Mouse (Mus musculus) liver, embryonic 14.5 days (tissue): ENCODE results near the gene Fars2. TPM values are rescaled to one million over a fixed set of nuclear protein-coding genes. Genes with fewer than 3 reads are reported as not detected.

ENCODE experiments used
- ATAC-seq: fragments of 200-750 bp; cut with Nextera tagmentation; 2 replicates; pipeline ENCODE4 v1.8.0; 2017; ENCODE audit warnings: moderate number of reproducible peaks, mild to moderate bottlenecking, moderate library complexity; ENCODE audit not compliant: insufficient read depth
- DNase-seq, 3 experiments: peaks; one replicate each; pipeline ENCODE4 v3.0.0-alpha.2; 2012 to 2013; ENCODE audit warnings: low read depth in 3 of 3, low spot score in 3 of 3
- H3K27ac ChIP-seq: fragments of 300-500 bp; sonication (generic); 2 replicates; pipeline ENCODE4 v1.5.1; 2014; ENCODE audit warnings: moderate library complexity, mild to moderate bottlenecking, control low read depth, inconsistent platforms
- H3K27me3 ChIP-seq: fragments of 300-500 bp; sonication (generic); 2 replicates; pipeline ENCODE4 v1.6.1; 2014; ENCODE audit warnings: mild to moderate bottlenecking, low read length, moderate library complexity; ENCODE audit not compliant: control insufficient read depth, insufficient read depth
- H3K36me3 ChIP-seq: fragments of 300-500 bp; sonication (generic); replicated peaks from 2 replicates; pipeline ENCODE4 v1.6.1; 2014; ENCODE audit warnings: low read depth; ENCODE audit not compliant: control insufficient read depth, insufficient read depth
- H3K4me1 ChIP-seq, 2 experiments: fragments of 200-500 bp in 1 of 2; fragments of 300-500 bp in 1 of 2; sonication (generic) in 1 of 2; replicated peaks; 2 replicates each; pipeline ENCODE4 v1.6.1; 2012 to 2014; ENCODE audit warnings: antibody characterized with exemption in 1 of 2, inconsistent platforms in 1 of 2, low read length in 1 of 2; ENCODE audit not compliant: control insufficient read depth in 2 of 2, insufficient read depth in 2 of 2
- H3K4me2 ChIP-seq: fragments of 300-500 bp; sonication (generic); 2 replicates; pipeline ENCODE4 v1.6.1; 2014; ENCODE audit warnings: low read depth, mild to moderate bottlenecking, control low read depth, moderate library complexity
- H3K4me3 ChIP-seq, 2 experiments: fragments of 200-500 bp in 1 of 2; fragments of 300-500 bp in 1 of 2; sonication (generic) in 1 of 2; 2 replicates each; pipeline ENCODE4 v1.5.1; 2012 to 2014; ENCODE audit warnings: low read depth in 2 of 2, low read length in 2 of 2, mild to moderate bottlenecking in 2 of 2, control low read depth in 1 of 2, inconsistent platforms in 1 of 2, moderate library complexity in 1 of 2; ENCODE audit not compliant: insufficient read depth in 1 of 2
- H3K9ac ChIP-seq: fragments of 300-500 bp; sonication (generic); replicated peaks from 2 replicates; pipeline ENCODE4 v1.6.1; 2014; ENCODE audit warnings: mild to moderate bottlenecking, control low read depth, moderate library complexity
- H3K9me3 ChIP-seq: fragments of 300-500 bp; sonication (generic); 2 replicates; pipeline ENCODE4 v1.6.1; 2016; ENCODE audit warnings: low read length, mixed read lengths; ENCODE audit not compliant: control insufficient read depth
- CTCF ChIP-seq: IDR thresholded peaks from 2 replicates; pipeline ENCODE4 v1.5.1; 2016; ENCODE audit warnings: antibody characterized with exemption, low read depth, control low read depth
- EP300 ChIP-seq: IDR thresholded peaks from 2 replicates; pipeline ENCODE4 v1.6.1; 2016; ENCODE audit warnings: antibody characterized with exemption, low read depth
- WGBS: fragments of 180-500 bp; shearing (Covaris S2); extraction: QIAGEN DNeasy Blood & Tissue Kit; methylation state at CpG from one replicate; pipeline ENCODE4 v1.1.7; 2014; ENCODE audit not compliant: insufficient replicate concordance; 5-methylcytosine and 5-hydroxymethylcytosine counted together
- polyA plus RNA-seq, 2 experiments: library from polyadenylated mRNA; depleted of rRNA in 1 of 2; stranded (reverse) in 1 of 2; unstranded in 1 of 2; fragments of >200 nt; fragmentation: Nextera tagmentation in 1 of 2; extraction: Ambion mirVana in 1 of 2; gene quantifications; 2 replicates each; pipeline versions ENCODE4 v1.2.1 to v1.2.3; 2012 to 2014

Gene Fars2
- polyA plus RNA-seq, 2 experiments, result 18.8 to 23.0 TPM

DNA sequence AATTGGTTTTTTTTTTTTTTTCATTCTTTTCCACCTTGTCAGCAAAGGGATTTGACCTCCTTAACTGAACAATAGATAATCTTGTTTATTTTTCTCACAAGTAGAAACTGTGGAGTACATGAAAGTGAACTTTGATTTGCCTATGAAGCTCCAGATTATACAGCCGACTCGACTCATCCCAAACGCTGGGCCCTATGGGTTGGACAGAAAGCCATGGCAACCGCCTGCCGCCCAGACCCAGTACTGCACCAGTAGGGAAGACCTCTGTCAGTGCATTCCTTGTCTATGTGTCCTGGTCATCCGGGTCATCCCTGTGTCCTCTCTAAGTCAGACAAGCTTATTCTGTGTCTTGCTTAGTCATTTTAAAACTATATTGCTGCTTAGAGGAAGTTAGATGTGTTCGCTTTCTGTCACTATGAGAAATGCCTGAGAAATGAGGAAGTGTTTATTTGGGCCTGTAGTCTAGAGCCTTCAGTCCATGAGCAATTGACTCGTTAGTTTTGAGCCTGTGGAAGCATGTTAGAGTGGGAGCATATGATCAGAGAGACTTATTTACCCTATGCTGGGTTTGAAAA is 416.8 kb downstream of the Fars2 start:
- no peaks in the 10 kb centered on the region for H3K27me3 ChIP-seq
- no peak overlapping the region for H3K4me3 ChIP-seq
- no peak for TF ChIP-seq CTCF
- no peak for TF ChIP-seq EP300
- no peak overlapping the region for H3K9ac ChIP-seq
- H3K4me1 ChIP-seq, result peaks cover 0 to 2% of the 10 kb centered on the region in 2 experiments; a peak in 1 of 4 replicates
- no peaks in the 10 kb centered on the region for H3K9me3 ChIP-seq
- no peak overlapping the region for H3K27ac ChIP-seq
- no peak for ATAC-seq
- H3K4me2 ChIP-seq, result no peak overlapping the region
- no peak for DNase-seq
- whole genome bisulfite sequencing, result 58% methylated on average over 8 of the region's 8 CpGs
- no peaks in the 10 kb centered on the region for H3K36me3 ChIP-seq

DNA sequence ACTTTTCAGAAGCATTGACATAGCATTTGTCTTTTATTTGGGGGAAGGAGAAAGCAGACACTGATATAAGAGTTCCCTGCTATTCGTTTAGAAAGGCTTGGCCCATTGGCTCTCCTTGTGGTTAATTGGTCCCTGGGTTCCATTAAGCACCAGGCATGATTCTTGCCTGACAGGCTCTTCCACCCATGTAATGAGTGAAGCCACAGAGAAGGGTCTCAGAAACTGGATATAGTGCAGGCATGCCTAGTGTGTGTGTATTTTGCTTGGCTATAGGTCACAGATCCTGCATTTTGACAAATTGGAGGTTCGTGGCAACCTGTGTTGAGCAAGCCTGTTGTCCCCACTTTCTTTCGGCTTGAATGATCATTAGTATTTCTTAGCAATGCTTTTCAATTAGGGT is 420.4 kb downstream of the Fars2 start:
- Histone ChIP-seq H3K27me3 (no peaks in the 10 kb centered on the region), H3K4me2 (no peak overlapping the region), H3K9ac (no peak overlapping the region), H3K36me3 (no peaks in the 10 kb centered on the region), H3K4me1 (0 out of 4 replicates have a peak, but pooled peaks cover 0 to 2% of the 10 kb centered on the region in 2 experiments), H3K9me3 (no peaks in the 10 kb centered on the region), H3K4me3 (no peak overlapping the region), H3K27ac (no peak overlapping the region)
- no peak for DNase-seq
- no peak for TF ChIP-seq EP300
- no peak for TF ChIP-seq CTCF
- ATAC-seq, result no peak
- WGBS, result 63% methylated on average over 3 of the region's 3 CpGs

DNA sequence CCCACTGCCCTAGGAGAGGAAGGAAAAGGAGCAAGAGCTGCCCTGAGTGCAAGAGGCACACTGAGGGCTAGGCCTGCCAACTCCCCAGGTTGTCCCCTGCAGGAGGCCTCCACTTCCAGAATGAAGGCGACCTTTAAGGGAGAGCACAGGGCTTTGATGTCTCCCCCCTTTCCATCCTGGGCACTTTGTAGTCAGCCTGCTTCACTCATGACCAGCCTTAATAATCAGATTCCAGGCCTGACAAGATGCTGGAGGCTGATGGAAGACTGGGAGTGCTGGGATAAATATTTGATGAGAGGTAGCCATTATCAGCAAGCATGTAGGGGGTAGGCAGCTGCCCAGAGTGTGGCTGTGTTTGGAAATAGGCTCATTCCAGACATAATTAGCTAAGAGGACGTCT is 421.2 kb downstream of the Fars2 start:
- H3K4me3 ChIP-seq, result no peak overlapping the region
- DNase-seq, result no peak
- 56% methylated on average over 2 of the region's 2 CpGs for whole genome bisulfite sequencing

DNA sequence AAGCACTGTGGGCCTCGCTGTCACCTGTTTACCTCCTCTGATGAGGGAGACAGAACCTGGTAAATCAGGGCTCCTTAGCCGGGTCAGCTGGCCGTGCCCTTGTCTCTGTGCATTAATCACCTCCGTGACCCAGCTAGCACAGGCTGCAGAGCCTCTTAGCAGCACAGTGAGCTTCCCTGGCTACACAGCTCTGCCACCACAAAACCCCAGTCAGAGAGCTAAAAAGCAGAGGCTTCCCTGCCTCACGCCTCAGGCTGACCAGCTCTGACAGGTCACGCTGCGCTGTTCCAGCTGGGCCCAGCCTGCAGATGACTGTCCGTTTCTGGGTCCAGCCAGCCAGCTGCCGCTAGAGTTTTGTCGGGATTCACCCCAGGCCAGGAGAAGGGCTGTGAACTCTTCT is 423.0 kb downstream of the Fars2 start:
- DNase-seq (no peak), ATAC-seq (no peak)
- Histone ChIP-seq H3K9ac (no peak overlapping the region), H3K4me1 (no peaks in the 10 kb centered on the region), H3K27ac (no peak overlapping the region), H3K27me3 (no peaks in the 10 kb centered on the region), H3K4me2 (no peak overlapping the region), H3K4me3 (no peak overlapping the region), H3K9me3 (no peaks in the 10 kb centered on the region), H3K36me3 (no peaks in the 10 kb centered on the region)
- TF ChIP-seq EP300, result no peak
- TF ChIP-seq CTCF, result no peak
- 68% methylated on average over 10 of the region's 10 CpGs for WGBS

More for the DNA sequence above, 421.2 kb downstream of the Fars2 start:
- H3K9me3 ChIP-seq, result no peaks in the 10 kb centered on the region
- H3K27ac ChIP-seq, result no peak overlapping the region
- no peak overlapping the region for H3K4me2 ChIP-seq
- H3K27me3 ChIP-seq, result no peaks in the 10 kb centered on the region
- H3K4me1 ChIP-seq, result 0 out of 4 replicates have a peak, but pooled peaks cover 0 to 2% of the 10 kb centered on the region in 2 experiments
- H3K36me3 ChIP-seq, result no peaks in the 10 kb centered on the region
- TF ChIP-seq EP300 (no peak), CTCF (no peak)
- no peak overlapping the region for H3K9ac ChIP-seq
- ATAC-seq, result no peak

DNA sequence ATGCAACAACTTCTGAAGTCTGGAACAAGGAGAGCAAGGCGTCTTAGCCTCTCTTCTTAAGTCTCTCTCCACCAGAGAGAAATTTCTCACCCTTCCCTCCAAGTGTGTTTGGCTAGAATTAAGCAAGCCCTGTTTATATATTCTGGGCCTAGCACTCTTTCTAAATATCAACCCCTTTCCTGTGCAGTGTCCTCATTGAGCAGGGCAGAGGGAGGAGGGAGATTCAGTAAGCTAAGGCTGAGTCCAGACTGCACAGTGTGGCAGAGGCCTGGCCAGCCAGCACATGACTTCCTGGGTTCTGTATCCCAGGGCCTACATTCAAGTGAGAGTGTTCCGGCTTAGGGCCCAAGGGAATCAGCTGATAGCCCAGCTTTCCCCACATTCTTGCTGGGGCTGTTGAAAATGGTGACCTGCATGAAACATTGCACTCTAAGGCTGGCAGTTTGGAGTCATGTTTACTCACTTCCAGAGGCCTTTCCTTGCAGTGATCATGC is 424.1 kb downstream of the Fars2 start:
- Histone ChIP-seq H3K9ac (no peak overlapping the region), H3K36me3 (no peaks in the 10 kb centered on the region), H3K4me2 (no peak overlapping the region), H3K9me3 (no peaks in the 10 kb centered on the region), H3K4me3 (no peak overlapping the region), H3K27me3 (no peaks in the 10 kb centered on the region), H3K27ac (no peak overlapping the region), H3K4me1 (no peaks in the 10 kb centered on the region)
- ATAC-seq (no peak), DNase-seq (no peak)
- TF ChIP-seq CTCF, result no peak
- no peak for TF ChIP-seq EP300
- 47% methylated on average over 2 of the region's 2 CpGs for WGBS
